Mouse (Mus musculus): Measurements from ENCODE around the gene Sugp2. TPM values are rescaled to one million over a fixed set of nuclear protein-coding genes. Genes with fewer than 3 reads are reported as not detected.

The Sugp2 gene
- polyA plus RNA-seq, 1 experiment from 2014 or later: 14.0 TPM

DNA sequence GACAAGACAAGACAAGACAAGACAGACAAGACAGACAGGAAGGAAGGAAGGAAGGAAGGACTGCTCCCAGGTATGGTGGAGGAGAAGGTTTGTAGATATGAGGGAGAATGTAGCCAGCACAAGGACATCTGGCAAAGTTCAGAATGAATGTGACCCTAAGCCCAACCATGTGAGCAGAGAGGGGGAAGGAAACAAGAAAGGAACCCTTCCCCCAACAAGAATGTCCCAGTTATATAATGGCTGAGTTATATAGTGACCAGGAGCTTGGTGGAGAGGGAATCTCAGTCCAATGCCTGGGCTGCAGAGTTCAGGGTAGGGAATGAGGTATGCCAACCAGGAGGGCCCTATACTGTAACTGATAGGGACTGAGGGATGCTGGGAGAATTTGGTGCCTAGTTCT lies 16.6 kb upstream of the Sugp2 start:
- Histone ChIP-seq H3K4me1 (replicated peaks; ENCODE audit: insufficient read depth, low read length) (no peaks in the 10 kb centered on the region), H3K4me3 (replicated peaks; ENCODE audit: low read depth, low read length) (no peak overlapping the region), H3K9me3 (replicated peaks; ENCODE audit: low read length) (no peaks in the 10 kb centered on the region), H3K27me3 (ENCODE audit: insufficient read depth, low read length) (no peaks in the 10 kb centered on the region), H3K27ac (no peak overlapping the region), H3K9ac (ENCODE audit: low read depth, low read length) (no peak overlapping the region), H3K36me3 (ENCODE audit: insufficient read depth, low read length) (no peaks in the 10 kb centered on the region), H3K4me2 (ENCODE audit: low read length) (no peak overlapping the region)
- TF ChIP-seq CTCF (IDR thresholded peaks at IDR 0.05; ENCODE audit: low read depth): no peak
- ATAC-seq (replicated peaks; ENCODE audit: low FRiP score, low read depth): no peak
- no peak for DNase-seq (ENCODE audit: low spot score)

DNA sequence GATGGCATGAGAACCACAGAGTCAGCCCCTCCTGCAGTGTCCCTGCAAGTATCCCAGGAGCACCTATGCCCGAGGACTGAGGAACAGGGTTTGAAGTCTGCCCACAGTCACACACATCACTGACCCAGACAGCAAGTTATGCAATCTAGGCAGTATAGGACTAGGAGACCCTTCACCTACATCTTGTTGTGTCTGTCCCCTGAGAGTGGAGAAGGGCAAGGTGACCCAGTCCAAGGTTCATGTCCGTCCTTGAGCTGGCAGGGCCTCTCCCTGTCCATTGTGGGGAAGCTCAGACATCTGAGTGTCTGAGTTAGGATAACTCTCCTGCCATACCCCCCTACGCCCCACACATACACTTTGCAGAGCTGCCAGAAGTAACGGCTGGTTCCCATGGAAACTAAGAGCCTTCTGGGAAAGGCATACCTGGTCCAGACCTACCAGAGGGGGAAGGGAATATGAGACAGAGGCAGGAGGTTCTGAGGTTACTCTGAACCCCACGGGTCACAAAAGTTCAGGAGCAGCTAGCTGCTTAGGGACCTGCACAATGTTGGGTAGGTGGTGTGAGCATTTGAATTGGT lies 14.8 kb upstream of the Sugp2 start:
- H3K9ac ChIP-seq (ENCODE audit: low read depth, low read length): no peak overlapping the region
- no peak for TF ChIP-seq CTCF (IDR thresholded peaks at IDR 0.05; ENCODE audit: low read depth)
- H3K36me3 ChIP-seq (ENCODE audit: insufficient read depth, low read length): peaks cover 5% of the 10 kb centered on the region; the same call in 1 of the 2 replicates
- no peaks in the 10 kb centered on the region for H3K9me3 ChIP-seq (replicated peaks; ENCODE audit: low read length)
- H3K27ac ChIP-seq: no peak overlapping the region
- no peak overlapping the region for H3K4me3 ChIP-seq (replicated peaks; ENCODE audit: low read depth, low read length)
- ATAC-seq (replicated peaks; ENCODE audit: low FRiP score, low read depth) (peak; percentile 47; the same call in 1 of the 2 replicates), DNase-seq (ENCODE audit: low spot score) (no peak)
- H3K27me3 ChIP-seq (ENCODE audit: insufficient read depth, low read length): no peaks in the 10 kb centered on the region
- H3K4me2 ChIP-seq (ENCODE audit: low read length): no peak overlapping the region
- H3K4me1 ChIP-seq (replicated peaks; ENCODE audit: insufficient read depth, low read length): no peaks in the 10 kb centered on the region
- WGBS: 55% methylated on average over 5 of the region's 5 CpGs

DNA sequence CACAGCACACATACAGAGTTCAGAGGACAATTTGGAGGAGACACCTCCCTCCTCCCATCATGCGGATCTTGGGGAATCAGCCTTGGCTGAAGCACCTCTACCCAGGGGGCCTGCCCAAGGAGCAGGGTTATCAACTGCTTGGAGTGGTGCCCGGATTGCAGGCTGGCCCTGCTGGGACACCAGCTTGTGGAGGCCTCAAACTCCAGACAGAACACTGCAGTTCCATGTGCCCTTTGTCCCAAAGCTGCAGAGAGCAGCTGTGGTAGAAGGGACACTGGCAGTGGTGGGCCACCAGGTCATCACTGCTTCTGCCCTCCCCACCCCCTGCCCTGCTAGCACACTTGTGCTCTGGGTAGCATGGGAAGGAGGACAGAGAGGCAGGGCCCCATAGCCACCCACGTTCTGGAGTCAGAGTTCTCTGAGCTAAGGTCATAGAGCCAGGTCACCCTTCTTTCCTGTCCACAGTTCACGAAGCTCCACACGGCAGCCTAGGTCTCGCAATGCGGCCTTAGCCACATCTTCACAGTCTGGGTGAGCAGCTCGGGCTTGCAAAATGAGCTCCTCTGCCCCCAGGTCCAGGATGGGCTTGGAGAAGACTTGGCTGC lies 13.7 kb upstream of the Sugp2 start:
- Histone ChIP-seq H3K36me3 (ENCODE audit: insufficient read depth, low read length) (peaks cover 12% of the 10 kb centered on the region; the same call in 1 of the 2 replicates), H3K27ac (no peak overlapping the region), H3K27me3 (ENCODE audit: insufficient read depth, low read length) (no peaks in the 10 kb centered on the region), H3K4me1 (replicated peaks; ENCODE audit: insufficient read depth, low read length) (no peaks in the 10 kb centered on the region), H3K9me3 (replicated peaks; ENCODE audit: low read length) (no peaks in the 10 kb centered on the region), H3K9ac (ENCODE audit: low read depth, low read length) (no peak overlapping the region), H3K4me3 (replicated peaks; ENCODE audit: low read depth, low read length) (no peak overlapping the region), H3K4me2 (ENCODE audit: low read length) (no peak overlapping the region)
- no peak for DNase-seq (ENCODE audit: low spot score)
- 60% methylated on average over 8 of the region's 8 CpGs for WGBS
- TF ChIP-seq CTCF (IDR thresholded peaks at IDR 0.05; ENCODE audit: low read depth): no peak
- ATAC-seq (replicated peaks; ENCODE audit: low FRiP score, low read depth): no peak; the same call in 1 of the 2 replicates

DNA sequence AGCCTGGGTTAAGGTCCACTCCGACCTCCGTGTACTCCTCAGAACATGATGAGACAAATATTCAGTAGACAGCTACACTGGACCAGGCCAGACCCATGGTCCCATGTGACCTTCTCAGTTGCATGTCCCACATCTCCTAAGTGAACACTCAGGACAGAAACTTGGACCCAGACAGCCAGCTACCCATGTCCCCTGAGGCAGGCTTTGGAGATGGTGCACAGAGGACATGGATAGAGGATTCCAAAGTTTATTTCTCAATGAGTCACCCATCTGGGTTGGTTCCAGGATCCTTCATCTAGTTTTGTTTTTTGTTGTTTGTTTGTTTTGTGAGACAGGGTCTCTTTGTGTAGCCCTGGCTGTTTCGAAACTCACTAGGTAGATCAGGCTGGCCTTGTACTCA lies 13.1 kb upstream of the Sugp2 start:
- H3K27me3 ChIP-seq (ENCODE audit: insufficient read depth, low read length): no peaks in the 10 kb centered on the region
- H3K27ac ChIP-seq: no peak overlapping the region
- H3K4me1 ChIP-seq (replicated peaks; ENCODE audit: insufficient read depth, low read length): no peaks in the 10 kb centered on the region
- peaks cover 12% of the 10 kb centered on the region; the same call in 1 of the 2 replicates for H3K36me3 ChIP-seq (ENCODE audit: insufficient read depth, low read length)
- no peak overlapping the region for H3K9ac ChIP-seq (ENCODE audit: low read depth, low read length)
- DNase-seq (ENCODE audit: low spot score) (no peak), ATAC-seq (replicated peaks; ENCODE audit: low FRiP score, low read depth) (no peak)
- H3K9me3 ChIP-seq (replicated peaks; ENCODE audit: low read length): no peaks in the 10 kb centered on the region
- 90% methylated on average over 3 of the region's 3 CpGs for WGBS
- no peak for TF ChIP-seq CTCF (IDR thresholded peaks at IDR 0.05; ENCODE audit: low read depth)
- H3K4me3 ChIP-seq (replicated peaks; ENCODE audit: low read depth, low read length): no peak overlapping the region
- H3K4me2 ChIP-seq (ENCODE audit: low read length): no peak overlapping the region

DNA sequence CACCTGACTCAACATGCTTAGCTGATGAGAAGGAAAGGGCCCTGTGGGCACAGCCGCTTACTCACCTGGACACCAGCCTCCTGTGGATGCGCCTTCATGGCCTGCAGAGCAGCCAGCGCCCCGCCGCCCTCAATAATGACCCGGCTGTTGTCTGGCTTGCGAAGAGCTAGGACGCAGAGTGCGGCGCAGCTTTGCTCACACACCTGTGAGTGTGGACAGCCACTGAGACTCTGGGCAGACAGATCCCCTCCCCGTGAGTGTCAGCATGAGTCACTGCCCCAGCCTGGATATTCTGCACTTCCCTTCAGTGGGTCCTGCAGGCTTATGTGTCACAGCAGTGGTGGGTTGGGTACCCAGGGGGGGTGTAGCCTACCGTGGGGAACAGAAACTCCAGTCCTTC lies 12.0 kb upstream of the Sugp2 start:
- WGBS: 90% methylated on average over 12 of the region's 12 CpGs
- no peak overlapping the region for H3K4me2 ChIP-seq (ENCODE audit: low read length)

DNA sequence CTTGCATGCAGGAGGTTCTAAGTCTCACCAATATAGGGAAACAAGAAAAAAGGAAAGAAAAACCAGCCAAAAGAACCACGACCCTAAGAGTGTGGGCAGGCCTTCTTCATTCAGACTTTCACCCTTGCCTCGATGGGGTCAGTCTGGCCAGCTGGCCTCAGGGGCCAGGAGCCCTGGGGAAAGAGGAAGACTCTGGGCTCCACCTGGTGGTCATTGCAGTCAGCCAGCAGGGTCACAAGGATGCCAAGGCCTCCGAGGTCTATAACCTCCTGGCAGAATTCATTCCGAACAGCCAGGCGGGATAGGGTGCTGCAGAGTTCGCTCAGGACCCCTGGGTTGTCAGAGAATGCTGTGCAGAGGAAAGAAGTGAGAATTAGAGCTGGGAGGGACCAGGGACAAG lies 10.7 kb upstream of the Sugp2 start:
- no peaks in the 10 kb centered on the region for H3K9me3 ChIP-seq (replicated peaks; ENCODE audit: low read length)
- no peak overlapping the region for H3K9ac ChIP-seq (ENCODE audit: low read depth, low read length)
- no peaks in the 10 kb centered on the region for H3K4me1 ChIP-seq (replicated peaks; ENCODE audit: insufficient read depth, low read length)
- TF ChIP-seq CTCF (IDR thresholded peaks at IDR 0.05; ENCODE audit: low read depth): peak; percentile 70
- peaks cover 12% of the 10 kb centered on the region; the same call in 1 of the 2 replicates for H3K36me3 ChIP-seq (ENCODE audit: insufficient read depth, low read length)
- ATAC-seq (replicated peaks; ENCODE audit: low FRiP score, low read depth) (peak; percentile 41; the same call in 1 of the 2 replicates), DNase-seq (ENCODE audit: low spot score) (peak; percentile 44)
- no peaks in the 10 kb centered on the region for H3K27me3 ChIP-seq (ENCODE audit: insufficient read depth, low read length)
- no peak overlapping the region for H3K27ac ChIP-seq
- 46% methylated on average over 6 of the region's 6 CpGs for WGBS
- H3K4me3 ChIP-seq (replicated peaks; ENCODE audit: low read depth, low read length): no peak overlapping the region
- no peak overlapping the region for H3K4me2 ChIP-seq (ENCODE audit: low read length)

More for the DNA sequence above, 12.0 kb upstream of the Sugp2 start:
- H3K9me3 ChIP-seq (replicated peaks; ENCODE audit: low read length): no peaks in the 10 kb centered on the region
- no peak for DNase-seq (ENCODE audit: low spot score)
- no peak overlapping the region for H3K4me3 ChIP-seq (replicated peaks; ENCODE audit: low read depth, low read length)
- H3K4me1 ChIP-seq (replicated peaks; ENCODE audit: insufficient read depth, low read length): no peaks in the 10 kb centered on the region
- H3K36me3 ChIP-seq (ENCODE audit: insufficient read depth, low read length): peaks cover 12% of the 10 kb centered on the region; the same call in 1 of the 2 replicates
- H3K27ac ChIP-seq: no peak overlapping the region
- ATAC-seq (replicated peaks; ENCODE audit: low FRiP score, low read depth): no peak
- no peaks in the 10 kb centered on the region for H3K27me3 ChIP-seq (ENCODE audit: insufficient read depth, low read length)
- H3K9ac ChIP-seq (ENCODE audit: low read depth, low read length): no peak overlapping the region
- no peak for TF ChIP-seq CTCF (IDR thresholded peaks at IDR 0.05; ENCODE audit: low read depth)

Data from kidney, postnatal 0 days (tissue).